8 mouse cellular contexts compared by ENCODE assay signal in the genomic region with DNA sequence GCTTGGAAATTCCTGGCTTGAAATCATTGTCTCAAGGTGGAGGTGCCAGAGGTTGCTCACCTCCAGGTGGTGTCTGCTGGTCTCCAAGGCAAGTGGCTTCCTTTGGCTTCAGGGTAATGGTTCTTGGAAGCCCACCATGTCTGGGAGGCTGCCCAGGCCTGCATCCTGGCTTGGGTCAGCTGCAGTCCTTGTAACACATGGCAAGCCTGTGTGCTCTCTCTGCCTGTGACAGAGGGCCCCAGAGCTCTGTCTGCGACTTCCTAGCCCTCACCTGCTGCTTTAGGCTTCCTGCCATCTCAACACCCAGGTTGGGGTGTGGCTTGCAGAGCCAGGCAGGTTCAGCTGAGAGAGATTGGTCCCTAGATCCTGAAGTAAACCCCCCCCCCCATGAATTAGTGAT. TPM values are rescaled to one million over a fixed set of nuclear protein-coding genes. Genes with fewer than 3 reads are reported as not detected.
A peak's percentile ranks its signal among the peaks of the same experiment; 100 is the strongest.
DNase-seq lines count a peak whose midpoint lies in the region; ATAC-seq and TF ChIP-seq lines count a peak whose summit lies in the region.

No protein-coding gene starts in this region.

- H3K4me3 ChIP-seq in lung, embryonic 16.5 days (ENCODE audit: low read length) = peak overlapping the region; percentile 88
- H3K4me3 ChIP-seq in embryonic fibroblast, embryonic 13.5 days (ENCODE audit: insufficient read depth, low read length) = peak overlapping the region; percentile 72
- H3K4me3 ChIP-seq in intestine, postnatal 0 days (ENCODE audit: low read depth, low read length) = peak overlapping the region; percentile 90
- peak overlapping the region; percentile 87 for H3K4me3 ChIP-seq in small intestine, adult 2 months (ENCODE audit: low read depth, low read length)

- TF ChIP-seq POLR2A in embryonic fibroblast, embryonic 13.5 days (IDR thresholded peaks at IDR 0.05; ENCODE audit: low read depth, low read length) = no peak
- TF ChIP-seq POLR2A in small intestine, adult 2 months (IDR thresholded peaks at IDR 0.05; ENCODE audit: low read depth, low read length) = no peak

- ATAC-seq in lung, embryonic 16.5 days (ENCODE audit: low read depth) = no peak
- ATAC-seq in intestine, postnatal 0 days = no peak

- peaks cover 21% of the 10 kb centered on the region for H3K4me1 ChIP-seq in lung, embryonic 16.5 days (replicated peaks; ENCODE audit: control insufficient read depth, insufficient read depth, low read length)
- H3K4me1 ChIP-seq in embryonic fibroblast, embryonic 13.5 days (ENCODE audit: control insufficient read depth, insufficient read depth, low read length) = peaks cover 5% of the 10 kb centered on the region; the same call in 1 of the 2 replicates
- H3K4me1 ChIP-seq in intestine, postnatal 0 days (replicated peaks; ENCODE audit: control insufficient read depth, insufficient read depth, low read length) = no peaks in the 10 kb centered on the region; the same call in 1 of the 2 replicates
- peaks cover 20% of the 10 kb centered on the region for H3K4me1 ChIP-seq in small intestine, adult 2 months (ENCODE audit: control insufficient read depth, insufficient read depth, insufficient read length, low read length)

- no peak for DNase-seq in lung, postnatal 10 days
- no peak for DNase-seq in natural killer cell, adult 2 months (ENCODE audit: low spot score in 2 of 2)
- DNase-seq in adipocyte (ENCODE audit: low spot score) = no peak
- DNase-seq in adrenal gland, postnatal 25 days = no peak

- H3K9me3 ChIP-seq in lung, embryonic 16.5 days (ENCODE audit: control insufficient read depth, low read length) = no peaks in the 10 kb centered on the region
- no peaks in the 10 kb centered on the region for H3K9me3 ChIP-seq in intestine, postnatal 0 days (ENCODE audit: control insufficient read depth)

- H3K4me2 ChIP-seq in lung, embryonic 16.5 days (ENCODE audit: low read depth, low read length) = peak overlapping the region; percentile 84
- peak overlapping the region; percentile 87 for H3K4me2 ChIP-seq in intestine, postnatal 0 days (replicated peaks; ENCODE audit: low read depth)

- H3K27me3 ChIP-seq in lung, embryonic 16.5 days (ENCODE audit: control insufficient read depth, insufficient read depth, low read depth, low read length) = no peaks in the 10 kb centered on the region
- no peaks in the 10 kb centered on the region for H3K27me3 ChIP-seq in intestine, postnatal 0 days (replicated peaks; ENCODE audit: control insufficient read depth, insufficient read depth, low read length)
- H3K27me3 ChIP-seq in small intestine, adult 2 months (ENCODE audit: control insufficient read depth, insufficient read depth, low read length) = no peaks in the 10 kb centered on the region

- no peak for TF ChIP-seq CTCF in embryonic fibroblast, embryonic 13.5 days (IDR thresholded peaks at IDR 0.05; ENCODE audit: borderline replicate concordance, insufficient read depth, low read length)
- TF ChIP-seq CTCF in intestine, postnatal 0 days (IDR thresholded peaks at IDR 0.05; ENCODE audit: low read depth) = no peak
- TF ChIP-seq CTCF in small intestine, adult 2 months (IDR thresholded peaks at IDR 0.05; ENCODE audit: extremely low read depth, insufficient read length, insufficient replicate concordance, low read depth, low read length) = no peak

- peak overlapping the region; percentile 95 for H3K9ac ChIP-seq in lung, embryonic 16.5 days (ENCODE audit: low read length)
- no peak overlapping the region for H3K9ac ChIP-seq in intestine, postnatal 0 days (ENCODE audit: low read depth, low read length)

- 0 out of 2 replicates have a peak overlapping the region, but pooled peaks have one; percentile 7 for H3K27ac ChIP-seq in lung, embryonic 16.5 days (ENCODE audit: low read length)
- no peak overlapping the region for H3K27ac ChIP-seq in embryonic fibroblast, embryonic 13.5 days (ENCODE audit: insufficient read depth, low read length)
- H3K27ac ChIP-seq in intestine, postnatal 0 days (ENCODE audit: low read depth, low read length) = peak overlapping the region; percentile 41; the same call in 1 of the 2 replicates
- H3K27ac ChIP-seq in small intestine, adult 2 months (ENCODE audit: insufficient read depth, low read depth, low read length) = peak overlapping the region; percentile 17

- WGBS in lung, embryonic 16.5 days = 8% methylated on average over 1 of the region's 1 CpGs
- 18% methylated on average over 1 of the region's 1 CpGs for WGBS in intestine, postnatal 0 days
- WGBS in small intestine, adult 2 months = 7% methylated on average over 1 of the region's 1 CpGs

- H3K36me3 ChIP-seq in lung, embryonic 16.5 days (ENCODE audit: control insufficient read depth, insufficient read depth, low read length) = peaks cover 12% of the 10 kb centered on the region
- peaks cover 19% of the 10 kb centered on the region for H3K36me3 ChIP-seq in intestine, postnatal 0 days (ENCODE audit: control insufficient read depth, insufficient read depth)
- H3K36me3 ChIP-seq in small intestine, adult 2 months (ENCODE audit: control insufficient read depth, insufficient read depth, low read length) = peaks cover 17% of the 10 kb centered on the region

RNA-seq across cellular contexts. Expression of a gene that starts 2.1 kb away (rescaled TPM):
- polyA plus RNA-seq in lung, embryonic 16.5 days (2015; fragmentation: Nextera tagmentation; extraction: Ambion mirVana) = 18.6 and 23.3 TPM in 2 replicates
- 80.8 and 91.7 TPM in 2 replicates for polyA plus RNA-seq in embryonic fibroblast, embryonic 13.5 days (2011; ENCODE audit: insufficient read length, low read depth, missing spikeins)
- 11.7 and 12.4 TPM in 2 replicates for polyA plus RNA-seq in intestine, postnatal 0 days (2015; fragmentation: Nextera tagmentation; extraction: Ambion mirVana)
- polyA plus RNA-seq in small intestine, adult 2 months (2012; rRNA removed) = 77.5 and 124 TPM in 2 replicates
- 154 TPM in 2 replicates for total RNA-seq in adrenal gland, postnatal 25 days (2021)

RNA-seq across cellular contexts. Expression of a gene that starts 12.4 kb away (rescaled TPM):
- 18.7 and 19.1 TPM in 2 replicates for polyA plus RNA-seq in lung, embryonic 16.5 days (2015; fragmentation: Nextera tagmentation; extraction: Ambion mirVana)
- polyA plus RNA-seq in embryonic fibroblast, embryonic 13.5 days (2011; ENCODE audit: insufficient read length, low read depth, missing spikeins) = 50.7 and 53.5 TPM in 2 replicates
- 9.8 and 11.1 TPM in 2 replicates for polyA plus RNA-seq in intestine, postnatal 0 days (2015; fragmentation: Nextera tagmentation; extraction: Ambion mirVana)
- polyA plus RNA-seq in small intestine, adult 2 months (2012; rRNA removed) = 61.2 and 126 TPM in 2 replicates
- total RNA-seq in adrenal gland, postnatal 25 days (2021) = 66.1 and 73.2 TPM in 2 replicates

RNA-seq across cellular contexts. Expression of a gene that starts 20.7 kb away (rescaled TPM):
- 534 and 552 TPM in 2 replicates for polyA plus RNA-seq in lung, embryonic 16.5 days (2015; fragmentation: Nextera tagmentation; extraction: Ambion mirVana)
- polyA plus RNA-seq in embryonic fibroblast, embryonic 13.5 days (2011; ENCODE audit: insufficient read length, low read depth, missing spikeins) = 202 and 250 TPM in 2 replicates
- polyA plus RNA-seq in intestine, postnatal 0 days (2015; fragmentation: Nextera tagmentation; extraction: Ambion mirVana) = 1,009 and 1,013 TPM in 2 replicates
- 2,309 and 4,813 TPM in 2 replicates for polyA plus RNA-seq in small intestine, adult 2 months (2012; rRNA removed)
- 460 and 592 TPM in 2 replicates for total RNA-seq in adrenal gland, postnatal 25 days (2021)

RNA-seq across cellular contexts. Expression of a gene that starts 22.9 kb away (rescaled TPM):
- polyA plus RNA-seq in lung, embryonic 16.5 days (2015; fragmentation: Nextera tagmentation; extraction: Ambion mirVana) = 3.9 and 5.6 TPM in 2 replicates
- polyA plus RNA-seq in embryonic fibroblast, embryonic 13.5 days (2011; ENCODE audit: insufficient read length, low read depth, missing spikeins) = 24.1 and 28.4 TPM in 2 replicates
- polyA plus RNA-seq in intestine, postnatal 0 days (2015; fragmentation: Nextera tagmentation; extraction: Ambion mirVana) = 2.1 and 2.7 TPM in 2 replicates
- 3.7 and 6.6 TPM in 2 replicates for polyA plus RNA-seq in small intestine, adult 2 months (2012; rRNA removed)
- 45.4 and 67.9 TPM in 2 replicates for total RNA-seq in adrenal gland, postnatal 25 days (2021)

RNA-seq across cellular contexts. Expression of a gene that starts 30.3 kb away (rescaled TPM):
- polyA plus RNA-seq in lung, embryonic 16.5 days (2015; fragmentation: Nextera tagmentation; extraction: Ambion mirVana) = 11.8 and 12.9 TPM in 2 replicates
- 101 TPM in 2 replicates for polyA plus RNA-seq in embryonic fibroblast, embryonic 13.5 days (2011; ENCODE audit: insufficient read length, low read depth, missing spikeins)
- polyA plus RNA-seq in intestine, postnatal 0 days (2015; fragmentation: Nextera tagmentation; extraction: Ambion mirVana) = 18.1 and 19.5 TPM in 2 replicates
- polyA plus RNA-seq in small intestine, adult 2 months (2012; rRNA removed) = 151 and 372 TPM in 2 replicates
- 74.1 and 97.4 TPM in 2 replicates for total RNA-seq in adrenal gland, postnatal 25 days (2021)
